Mouse (Mus musculus) heart, embryonic 15.5 days (tissue): ENCODE measurements around the gene Epha5. TPM values are rescaled to one million over a fixed set of nuclear protein-coding genes. Genes with fewer than 3 reads are reported as not detected.
A peak's percentile ranks its signal among the peaks of the same experiment; 100 is the strongest.

Experiments
- ATAC-seq: fragments of 200-750 bp; cut with Nextera tagmentation; replicated peaks from 2 replicates; pipeline ENCODE4 v1.8.0; 2017; ENCODE audit warnings: low read depth, moderate TSS enrichment; ENCODE audit not compliant: insufficient number of reproducible peaks, insufficient read depth, low FRiP score
- H3K27ac ChIP-seq: fragments of 300-500 bp; sonication (generic); 2 replicates; pipeline ENCODE4 v1.5.1; 2015; ENCODE audit warnings: mild to moderate bottlenecking, inconsistent platforms
- H3K27me3 ChIP-seq: fragments of 300-500 bp; sonication (generic); 2 replicates; pipeline ENCODE4 v1.6.1; 2015; ENCODE audit warnings: inconsistent platforms
- H3K36me3 ChIP-seq: fragments of 300-500 bp; sonication (generic); 2 replicates; pipeline ENCODE4 v1.6.1; 2015; ENCODE audit warnings: mild to moderate bottlenecking, inconsistent platforms
- H3K4me1 ChIP-seq: fragments of 300-500 bp; sonication (generic); replicated peaks from 2 replicates; pipeline ENCODE4 v1.6.1; 2015; ENCODE audit warnings: inconsistent platforms
- H3K4me2 ChIP-seq: fragments of 300-500 bp; sonication (generic); 2 replicates; pipeline ENCODE4 v1.6.1; 2015; ENCODE audit warnings: inconsistent platforms, mild to moderate bottlenecking, moderate library complexity
- H3K4me3 ChIP-seq: fragments of 300-500 bp; sonication (generic); 2 replicates; pipeline ENCODE4 v1.5.1; 2015; ENCODE audit warnings: mild to moderate bottlenecking, inconsistent platforms
- H3K9ac ChIP-seq: fragments of 300-500 bp; sonication (generic); 2 replicates; pipeline ENCODE4 v1.6.1; 2015; ENCODE audit warnings: mild to moderate bottlenecking, inconsistent platforms
- H3K9me3 ChIP-seq: fragments of 300-500 bp; sonication (generic); replicated peaks from 2 replicates; pipeline ENCODE4 v1.6.1; 2016; ENCODE audit warnings: inconsistent platforms
- WGBS: fragments of 180-500 bp; shearing (Covaris S2); methylation state at CpG from one replicate; pipeline ENCODE4 v1.1.7; 2015; ENCODE audit warnings: mixed read lengths; 5-methylcytosine and 5-hydroxymethylcytosine counted together
- polyA plus RNA-seq: library from polyadenylated mRNA; unstranded; fragments of >200 nt; fragmentation: Nextera tagmentation; extraction: Ambion mirVana; gene quantifications from 2 replicates; pipeline ENCODE4 v1.2.1, GENCODE M21; 2015

Epha5 gene
- polyA plus RNA-seq, 1 experiment from 2014 or later: 0.77 TPM

GRCm38 (mm10) chr5:84142138-84142537, 275.0 kb downstream of the Epha5 start:
- ATAC-seq: no peak
- H3K9me3 ChIP-seq: no peaks in the 10 kb centered on the region

GRCm38 (mm10) chr5:84095947-84096346, 321.2 kb downstream of the Epha5 start:
- ATAC-seq: peak; percentile 39; the same call in 1 of the 2 replicates
- no peaks in the 10 kb centered on the region for H3K9me3 ChIP-seq
- no peaks in the 10 kb centered on the region for H3K36me3 ChIP-seq
- H3K27ac ChIP-seq: 0 out of 2 replicates have a peak overlapping the region, but pooled peaks have one; percentile 15
- H3K27me3 ChIP-seq: no peaks in the 10 kb centered on the region
- H3K4me3 ChIP-seq: peak overlapping the region; percentile 22
- 44% methylated on average over 11 of the region's 11 CpGs for WGBS
- peak overlapping the region; percentile 48 for H3K4me2 ChIP-seq
- H3K4me1 ChIP-seq: no peaks in the 10 kb centered on the region
- H3K9ac ChIP-seq: no peak overlapping the region

More at GRCm38 (mm10) chr5:84142138-84142537, 275.0 kb downstream of the Epha5 start:
- H3K36me3 ChIP-seq: no peaks in the 10 kb centered on the region
- WGBS: 46% methylated on average over 4 of the region's 4 CpGs
- no peak overlapping the region for H3K9ac ChIP-seq
- H3K27me3 ChIP-seq: no peaks in the 10 kb centered on the region
- no peak overlapping the region for H3K27ac ChIP-seq
- H3K4me3 ChIP-seq: no peak overlapping the region
- no peaks in the 10 kb centered on the region for H3K4me1 ChIP-seq
- H3K4me2 ChIP-seq: no peak overlapping the region

- 70% methylated on average over 6 of the region's 6 CpGs for WGBS
- no peak overlapping the region for H3K4me2 ChIP-seq
- H3K36me3 ChIP-seq: no peaks in the 10 kb centered on the region
- no peak overlapping the region for H3K27ac ChIP-seq
- H3K4me3 ChIP-seq: no peak overlapping the region
- no peaks in the 10 kb centered on the region for H3K4me1 ChIP-seq
- H3K9ac ChIP-seq: no peak overlapping the region
- H3K9me3 ChIP-seq: no peaks in the 10 kb centered on the region
- no peaks in the 10 kb centered on the region for H3K27me3 ChIP-seq
- no peak for ATAC-seq
Measured at GRCm38 (mm10) chr5:84081321-84081720, 335.9 kb downstream of the Epha5 start.

- no peaks in the 10 kb centered on the region for H3K4me1 ChIP-seq
- H3K9me3 ChIP-seq: no peaks in the 10 kb centered on the region
- no peaks in the 10 kb centered on the region for H3K27me3 ChIP-seq
- ATAC-seq: no peak
- no peak overlapping the region for H3K27ac ChIP-seq
- no peak overlapping the region for H3K4me2 ChIP-seq
- no peak overlapping the region for H3K4me3 ChIP-seq
- H3K36me3 ChIP-seq: no peaks in the 10 kb centered on the region
- no peak overlapping the region for H3K9ac ChIP-seq
- 87% methylated on average over 7 of the region's 7 CpGs for WGBS
Measured at GRCm38 (mm10) chr5:84070976-84071375, 346.2 kb downstream of the Epha5 start.

GRCm38 (mm10) chr5:84053880-84054279, 363.3 kb downstream of the Epha5 start:
- WGBS: 83% methylated on average over 2 of the region's 2 CpGs
- no peak for ATAC-seq
- H3K9me3 ChIP-seq: no peaks in the 10 kb centered on the region
- no peak overlapping the region for H3K4me3 ChIP-seq
- no peak overlapping the region for H3K4me2 ChIP-seq
- no peaks in the 10 kb centered on the region for H3K36me3 ChIP-seq
- no peak overlapping the region for H3K9ac ChIP-seq
- no peaks in the 10 kb centered on the region for H3K27me3 ChIP-seq
- no peaks in the 10 kb centered on the region for H3K4me1 ChIP-seq
- no peak overlapping the region for H3K27ac ChIP-seq

GRCm38 (mm10) chr5:84037250-84037963, 379.8 kb downstream of the Epha5 start:
- no peak for ATAC-seq
- Histone ChIP-seq H3K27me3 (no peaks in the 10 kb centered on the region), H3K4me1 (no peaks in the 10 kb centered on the region), H3K27ac (no peak overlapping the region), H3K36me3 (no peaks in the 10 kb centered on the region), H3K9ac (no peak overlapping the region), H3K4me3 (no peak overlapping the region), H3K4me2 (no peak overlapping the region), H3K9me3 (no peaks in the 10 kb centered on the region)
- WGBS: 87% methylated on average over 1 of the region's 1 CpGs
